Mouse (Mus musculus) ES-Bruce4 (cell line): Measurements from ENCODE around the gene Tanc1.

Experiments used
- CTCF ChIP-seq: IDR thresholded peaks from one replicate; pipeline ENCODE4 v1.8.1; 2011; ENCODE audit warnings: low read depth, low read length
- EP300 ChIP-seq: IDR thresholded peaks from 2 replicates; pipeline ENCODE4 v1.6.1; 2011; ENCODE audit warnings: low read depth, low read length; ENCODE audit not compliant: insufficient read depth
- POLR2A ChIP-seq: IDR thresholded peaks from one replicate; pipeline ENCODE4 v1.8.1; 2011; ENCODE audit warnings: low read length; ENCODE audit not compliant: insufficient read depth

DNA sequence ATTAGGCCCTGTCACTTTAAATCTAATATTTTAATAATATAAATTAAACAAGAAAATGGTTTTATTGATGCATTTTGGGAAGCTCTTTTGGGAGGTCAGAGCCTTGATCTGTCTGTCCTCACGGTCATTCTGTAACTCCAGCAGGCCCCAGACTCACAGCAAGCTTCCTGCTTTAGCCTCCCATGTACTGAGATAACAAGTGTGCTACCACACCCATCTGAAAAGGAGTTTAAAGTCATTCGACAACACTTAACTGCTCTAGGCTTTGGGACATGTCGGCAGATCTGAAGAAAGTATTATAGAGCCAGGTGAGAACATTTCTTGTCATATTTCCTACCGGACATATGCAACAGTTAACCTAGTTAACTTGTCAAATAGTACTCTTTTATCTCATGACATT is 69.3 kb downstream of the Tanc1 start:
- TF ChIP-seq POLR2A (no peak), CTCF (no peak), EP300 (no peak)
